Mouse (Mus musculus) c-Kit-positive CD71-negative TER-119-negative erythroid progenitor cells, embryonic 14.5 days (primary cell): ENCODE measurements around the gene Ubc.
"Not testable (repeated sequence)": the region's sequence is repeated elsewhere in the genome, so short reads cannot be mapped to it uniquely, and the experiment has no call there.

Source experiments
- DNase-seq: peaks from one replicate; pipeline ENCODE4 v3.0.0-alpha.2; 2013; ENCODE audit warnings: low read depth

Gene Ubc

DNA sequence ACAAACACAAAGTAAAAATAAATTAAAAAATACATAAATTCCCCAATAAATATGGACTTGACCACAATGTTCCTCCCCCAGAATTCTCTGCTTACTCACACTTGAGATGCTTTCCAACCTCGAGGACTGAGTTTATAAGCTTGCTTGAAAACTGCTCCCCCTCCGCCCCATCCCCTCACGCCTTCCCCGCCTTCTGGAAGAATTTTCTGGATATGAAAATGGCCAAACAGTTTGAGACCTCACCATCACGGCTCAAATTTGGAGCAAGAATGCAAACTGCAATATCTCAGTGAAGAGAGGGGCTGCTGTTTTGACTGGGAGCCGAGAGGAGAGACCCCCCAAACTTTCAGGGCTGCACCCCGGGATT, 14.5 kb upstream of the Ubc start:
- DNase-seq = no peak

- peak; percentile 67 for DNase-seq
Measured at GRCm38 (mm10) chr5:125403481-125404465, 13.8 kb upstream of the Ubc start.

DNA sequence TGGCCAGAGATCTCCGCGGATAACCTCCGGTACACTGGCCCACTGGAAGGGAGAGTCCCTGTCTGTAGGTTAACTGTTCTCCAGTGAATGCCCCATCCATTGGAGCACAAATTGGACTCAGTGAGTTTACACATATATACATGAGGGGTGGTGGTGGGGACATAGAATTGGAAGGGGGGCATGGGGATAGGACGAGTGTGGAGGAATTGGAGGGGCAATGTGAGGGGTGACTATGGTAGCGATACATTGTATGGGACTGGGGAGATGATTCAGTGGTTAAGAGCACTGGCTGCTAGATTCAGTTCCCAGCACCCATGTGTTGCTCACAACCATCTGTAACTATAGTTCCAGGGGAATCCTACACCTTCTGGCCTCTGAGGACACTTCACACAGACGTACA, 13.0 kb upstream of the Ubc start:
- no peak for DNase-seq

GRCm38 (mm10) chr5:125402476-125402875, 12.5 kb upstream of the Ubc start:
- no peak for DNase-seq

DNA sequence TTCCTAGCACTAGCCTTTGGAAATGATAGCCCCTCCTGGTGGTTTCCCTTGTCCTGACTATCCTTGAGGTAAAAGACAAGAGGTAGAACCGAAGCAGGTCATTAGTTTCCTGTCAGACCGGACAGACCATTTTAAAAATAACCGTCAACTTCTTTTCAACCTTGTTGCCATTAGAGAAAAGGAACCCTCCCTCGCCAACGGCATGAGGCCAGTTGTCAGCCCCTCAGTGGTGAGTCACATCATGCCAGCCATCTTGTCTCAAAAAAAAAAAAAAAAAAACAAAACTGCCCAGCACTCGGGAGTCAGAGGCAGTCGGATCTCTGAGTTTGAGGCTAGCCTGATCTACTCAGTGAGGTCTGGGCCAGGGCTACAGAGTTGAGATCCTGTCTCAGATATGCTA, 10.9 kb upstream of the Ubc start:
- no peak for DNase-seq

- no peak for DNase-seq
Measured at GRCm38 (mm10) chr5:125395008-125395407, 5.0 kb upstream of the Ubc start.

DNA sequence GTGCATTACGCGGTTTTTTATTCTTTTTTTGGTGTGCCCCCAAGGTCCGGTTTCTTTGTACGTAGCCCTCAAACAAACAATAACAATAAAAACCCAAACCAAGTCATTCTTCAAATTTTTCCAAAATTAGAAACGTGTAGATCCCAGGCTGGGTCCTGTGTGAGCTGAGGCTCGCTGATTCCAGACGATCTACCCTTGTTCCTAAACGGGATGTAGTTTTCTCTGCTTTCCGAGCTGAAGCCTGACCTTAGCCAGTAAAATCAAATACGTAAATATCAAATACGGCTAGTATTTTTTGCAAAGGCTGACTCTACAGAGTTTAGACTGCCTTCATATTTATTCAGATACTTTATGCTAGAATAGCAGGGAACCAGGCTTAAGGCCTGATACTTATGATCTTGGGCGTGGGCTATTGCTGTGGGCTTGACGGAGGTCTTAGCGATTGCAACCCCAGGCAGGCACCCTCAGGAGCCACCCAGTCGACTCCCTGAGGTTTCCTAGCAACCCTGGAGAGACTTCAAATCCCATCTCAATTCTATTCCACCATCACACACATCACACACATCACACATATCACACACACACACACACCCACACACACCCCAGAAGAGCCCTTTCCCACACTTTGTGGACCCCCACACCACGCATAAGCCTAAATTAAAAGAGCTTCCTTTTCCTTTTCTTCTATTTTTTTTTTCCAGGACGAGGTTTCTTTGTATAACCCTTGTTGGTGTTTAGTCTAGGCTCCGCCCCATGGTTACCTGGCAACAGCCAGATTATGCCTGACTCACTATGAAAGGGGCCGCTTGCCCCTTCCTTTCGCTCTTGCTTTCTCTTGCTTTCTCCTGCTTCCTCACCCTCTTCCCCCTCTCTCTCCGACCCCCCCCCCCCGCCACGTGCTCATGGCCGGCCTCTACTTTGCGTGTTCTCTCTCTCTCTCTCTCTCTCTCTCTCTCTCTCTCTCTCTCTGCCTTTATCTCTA, 3.9 kb upstream of the Ubc start:
- peak; percentile 88 for DNase-seq

GRCm38 (mm10) chr5:125392977-125393621, 3.1 kb upstream of the Ubc start:
- peak; percentile 89 for DNase-seq

GRCm38 (mm10) chr5:125392618-125392976, 2.6 kb upstream of the Ubc start:
- DNase-seq = no peak

- not testable (repeated sequence) for DNase-seq
Measured at GRCm38 (mm10) chr5:125392176-125392575, 2.2 kb upstream of the Ubc start.

DNA sequence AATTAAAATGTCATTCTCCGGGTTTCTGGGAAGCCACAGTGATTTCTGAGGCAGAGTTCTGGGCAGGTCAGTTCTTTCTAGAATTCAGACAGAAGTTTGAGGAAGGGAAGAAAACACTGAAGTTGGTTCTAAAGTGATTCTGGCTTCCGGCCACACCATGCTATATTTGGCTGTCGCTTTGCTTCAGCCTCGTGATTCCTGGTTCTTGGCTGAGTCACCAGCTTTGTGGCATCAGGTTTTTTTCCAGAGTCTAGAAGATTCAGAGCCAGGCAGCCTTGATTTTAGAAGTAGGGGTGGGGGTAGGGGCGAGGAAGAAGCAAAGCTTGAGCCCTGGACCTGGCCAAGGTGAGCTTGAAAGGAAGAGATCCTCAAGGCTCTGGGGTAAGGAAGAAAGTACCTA, 1.6 kb upstream of the Ubc start:
- no peak for DNase-seq

DNA sequence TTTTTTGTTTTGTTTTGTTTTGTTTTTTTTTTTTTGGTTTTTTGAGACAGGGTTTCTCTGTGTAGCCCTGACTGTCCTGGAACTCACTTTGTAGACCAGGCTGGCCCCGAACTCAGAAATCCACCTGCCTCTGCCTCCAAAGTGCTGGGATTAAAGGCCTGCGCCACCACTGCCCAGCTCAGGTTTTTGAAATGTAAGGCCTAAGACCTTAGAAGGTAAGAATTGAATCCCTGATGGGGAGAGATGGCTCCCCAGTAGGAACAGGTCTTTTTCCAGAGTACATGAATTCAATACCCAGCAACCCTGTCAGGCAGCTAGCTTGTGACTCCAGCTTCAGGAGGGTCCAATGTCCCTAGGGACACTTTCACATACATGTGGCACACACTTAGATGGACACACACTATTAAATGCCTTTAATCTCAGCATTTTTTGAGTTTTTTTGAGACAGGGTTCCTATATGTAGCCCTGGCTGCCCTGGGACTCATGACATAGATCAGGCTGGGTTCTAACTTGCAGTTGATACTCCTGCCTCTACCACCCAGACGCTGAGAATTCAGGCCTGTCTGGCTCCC, 990 bp upstream of the Ubc start:
- no peak for DNase-seq

- DNase-seq = peak; percentile 78
Measured at GRCm38 (mm10) chr5:125389131-125389578, 847 bp downstream of the Ubc start, which contains the start of gene Gm10382. Gene Gm10382 (plus strand): TSS chr5:125389322.

- no peak for DNase-seq
Measured at GRCm38 (mm10) chr5:125388358-125389092, 1.5 kb downstream of the Ubc start.

DNA sequence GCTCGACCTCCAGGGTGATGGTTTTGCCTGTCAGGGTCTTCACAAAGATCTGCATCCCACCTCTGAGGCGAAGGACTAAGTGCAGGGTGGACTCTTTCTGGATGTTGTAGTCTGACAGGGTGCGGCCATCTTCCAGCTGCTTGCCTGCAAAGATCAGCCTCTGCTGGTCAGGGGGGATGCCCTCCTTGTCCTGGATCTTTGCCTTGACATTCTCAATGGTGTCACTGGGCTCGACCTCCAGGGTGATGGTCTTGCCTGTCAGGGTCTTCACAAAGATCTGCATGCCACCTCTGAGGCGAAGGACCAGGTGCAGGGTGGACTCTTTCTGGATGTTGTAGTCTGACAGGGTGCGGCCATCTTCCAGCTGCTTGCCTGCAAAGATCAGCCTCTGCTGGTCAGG, 2.7 kb downstream of the Ubc start:
- DNase-seq = not testable (repeated sequence)

GRCm38 (mm10) chr5:125385215-125385940, 4.6 kb downstream of the Ubc start:
- no peak for DNase-seq

DNA sequence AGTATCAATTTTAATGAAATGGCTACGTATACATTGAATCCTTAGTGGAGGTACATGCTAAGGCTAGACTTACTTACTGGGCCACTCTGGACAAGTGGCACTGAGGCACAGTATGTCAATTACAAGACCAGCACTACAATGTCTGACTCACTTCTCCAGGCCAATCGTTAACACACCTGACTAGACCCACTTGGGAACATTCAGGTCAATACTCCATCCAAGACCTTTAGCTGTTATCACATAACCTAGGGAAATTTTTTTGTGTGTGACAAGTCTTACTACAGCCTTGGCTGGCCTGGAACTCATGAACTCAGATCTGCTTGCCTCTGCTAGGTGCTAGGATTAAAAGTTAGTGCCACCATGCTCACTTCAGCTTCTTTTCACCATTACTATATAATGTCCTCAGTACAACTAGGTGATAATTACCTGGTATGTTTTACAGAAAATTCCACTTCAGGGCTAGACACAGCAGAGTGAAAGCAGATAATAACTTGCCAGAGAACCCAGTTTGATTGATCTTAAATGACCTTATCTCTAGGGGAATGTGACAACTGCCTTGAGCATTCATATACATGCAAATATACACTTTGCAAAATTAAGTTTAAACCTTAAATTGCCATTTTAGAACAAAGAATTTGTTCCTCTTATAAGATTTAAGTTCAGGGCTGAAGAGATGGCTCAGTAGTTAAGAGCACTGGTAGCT, 5.3 kb downstream of the Ubc start:
- DNase-seq = no peak

DNA sequence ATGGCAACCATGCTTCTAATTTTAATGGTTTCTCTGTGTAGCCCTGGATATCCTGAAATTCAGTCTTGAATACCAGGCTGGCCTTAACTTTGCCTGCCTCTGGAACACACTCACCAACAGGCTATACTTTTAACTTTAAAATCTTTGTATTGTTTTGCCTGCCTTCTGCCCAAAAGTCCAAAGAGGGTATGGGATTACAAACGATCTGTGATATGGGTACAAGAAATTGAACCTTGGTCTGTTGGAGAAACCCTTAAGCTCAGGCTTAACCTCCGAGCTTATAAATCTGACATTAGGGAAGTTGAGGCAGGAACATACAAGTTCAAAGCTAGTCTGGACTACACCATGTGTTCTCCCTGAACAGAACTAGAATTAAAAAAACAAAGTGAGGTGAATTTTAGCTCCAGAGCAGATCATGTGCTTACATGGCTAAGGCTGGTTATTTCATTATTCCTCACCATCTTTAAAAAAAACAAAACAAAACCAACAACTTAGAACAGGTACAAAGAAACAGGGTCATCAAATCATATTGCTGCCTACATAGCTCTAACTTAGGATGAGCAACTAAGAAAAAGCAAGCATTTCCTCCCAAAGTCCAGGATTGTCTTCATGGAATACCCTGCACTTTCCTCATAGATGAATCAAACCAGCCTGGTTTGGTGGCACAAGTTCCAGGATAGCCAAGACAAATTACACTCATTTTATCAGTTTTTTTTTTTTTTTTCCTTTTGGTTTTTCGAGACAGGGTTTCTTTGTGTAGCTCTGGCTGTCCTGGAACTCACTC, 6.2 kb downstream of the Ubc start:
- DNase-seq = no peak
